Mouse (Mus musculus) hindbrain, embryonic 15.5 days (tissue): Measurements from ENCODE around the gene Scrn1. TPM values are rescaled to one million over a fixed set of nuclear protein-coding genes. Genes with fewer than 3 reads are reported as not detected.

Source experiments
- ATAC-seq: fragments of 200-750 bp; cut with Nextera tagmentation; 2 replicates; pipeline ENCODE4 v1.8.0; 2017; ENCODE audit warnings: low read depth, moderate number of reproducible peaks, moderate TSS enrichment; ENCODE audit not compliant: low FRiP score
- H3K27ac ChIP-seq: fragments of 300-500 bp; sonication (generic); replicated peaks from 2 replicates; pipeline ENCODE4 v1.5.1; 2015; ENCODE audit warnings: mild to moderate bottlenecking, inconsistent platforms
- H3K27me3 ChIP-seq: fragments of 300-500 bp; sonication (generic); 2 replicates; pipeline ENCODE4 v1.6.1; 2015; ENCODE audit warnings: control low read depth, inconsistent platforms
- H3K36me3 ChIP-seq: fragments of 300-500 bp; sonication (generic); 2 replicates; pipeline ENCODE4 v1.6.1; 2015; ENCODE audit warnings: control low read depth, inconsistent platforms
- H3K4me1 ChIP-seq: fragments of 300-500 bp; sonication (generic); replicated peaks from 2 replicates; pipeline ENCODE4 v1.6.1; 2015; ENCODE audit warnings: control low read depth, inconsistent platforms
- H3K4me2 ChIP-seq: fragments of 300-500 bp; sonication (generic); 2 replicates; pipeline ENCODE4 v1.6.1; 2015; ENCODE audit warnings: moderate library complexity, mild to moderate bottlenecking, inconsistent platforms
- H3K4me3 ChIP-seq: fragments of 300-500 bp; sonication (generic); 2 replicates; pipeline ENCODE4 v1.5.1; 2015; ENCODE audit warnings: mild to moderate bottlenecking, inconsistent platforms
- H3K9ac ChIP-seq: fragments of 300-500 bp; sonication (generic); 2 replicates; pipeline ENCODE4 v1.6.1; 2015; ENCODE audit warnings: inconsistent platforms
- H3K9me3 ChIP-seq: fragments of 300-500 bp; sonication (generic); 2 replicates; pipeline ENCODE4 v1.6.1; 2016; ENCODE audit warnings: control low read depth, inconsistent platforms
- WGBS: fragments of 180-500 bp; shearing (Covaris S2); methylation state at CpG from one replicate; pipeline ENCODE4 v1.1.7; 2015; 5-methylcytosine and 5-hydroxymethylcytosine counted together
- polyA plus RNA-seq: library from polyadenylated mRNA; unstranded; fragments of >200 nt; fragmentation: Nextera tagmentation; extraction: Ambion mirVana; gene quantifications from 2 replicates; pipeline ENCODE4 v1.2.1, GENCODE M21; 2015

Scrn1 gene
- polyA plus RNA-seq, 1 experiment from 2014 or later, result 106 TPM

GRCm38 (mm10) chr6:54485435-54485901, 80.8 kb downstream of the Scrn1 start:
- Histone ChIP-seq H3K9ac (no peak overlapping the region), H3K36me3 (no peaks in the 10 kb centered on the region), H3K9me3 (no peaks in the 10 kb centered on the region), H3K4me2 (peak overlapping the region; percentile 53), H3K27me3 (no peaks in the 10 kb centered on the region), H3K27ac (no peak overlapping the region), H3K4me3 (peak overlapping the region; percentile 24), H3K4me1 (peaks cover 9% of the 10 kb centered on the region)
- WGBS, result 8% methylated on average over 21 of the region's 25 CpGs
- peak; percentile 35 for ATAC-seq

GRCm38 (mm10) chr6:54485000-54485399, 81.3 kb downstream of the Scrn1 start:
- no peaks in the 10 kb centered on the region for H3K27me3 ChIP-seq
- peak overlapping the region; percentile 53 for H3K4me2 ChIP-seq
- WGBS, result 18% methylated on average over 12 of the region's 12 CpGs
- H3K4me3 ChIP-seq, result peak overlapping the region; percentile 24
- no peaks in the 10 kb centered on the region for H3K9me3 ChIP-seq
- ATAC-seq, result peak; percentile 77
- no peaks in the 10 kb centered on the region for H3K36me3 ChIP-seq
- 0 out of 2 replicates have a peak overlapping the region, but pooled peaks have one; percentile 17 for H3K9ac ChIP-seq
- peaks cover 9% of the 10 kb centered on the region for H3K4me1 ChIP-seq
- H3K27ac ChIP-seq, result no peak overlapping the region

- H3K27me3 ChIP-seq, result no peaks in the 10 kb centered on the region
- H3K4me3 ChIP-seq, result no peak overlapping the region
- H3K9ac ChIP-seq, result no peak overlapping the region
- no peak overlapping the region for H3K4me2 ChIP-seq
- ATAC-seq, result no peak
- H3K4me1 ChIP-seq, result peaks cover 25% of the 10 kb centered on the region
- no peaks in the 10 kb centered on the region for H3K9me3 ChIP-seq
- H3K27ac ChIP-seq, result no peak overlapping the region
- H3K36me3 ChIP-seq, result no peaks in the 10 kb centered on the region
- WGBS, result 76% methylated on average over 15 of the region's 15 CpGs
These were observed 84.7 kb downstream of the Scrn1 start for GRCm38 (mm10) chr6:54481390-54482112.

GRCm38 (mm10) chr6:54478646-54479324, 87.5 kb downstream of the Scrn1 start:
- 53% methylated on average over 5 of the region's 5 CpGs for WGBS
- Histone ChIP-seq H3K9ac (no peak overlapping the region), H3K9me3 (no peaks in the 10 kb centered on the region), H3K27me3 (no peaks in the 10 kb centered on the region), H3K36me3 (no peaks in the 10 kb centered on the region), H3K4me2 (no peak overlapping the region), H3K4me1 (peaks cover 19% of the 10 kb centered on the region), H3K4me3 (no peak overlapping the region), H3K27ac (peak overlapping the region; percentile 23; the same call in 1 of the 2 replicates)
- 0 out of 2 replicates have a peak, but pooled peaks have one; percentile 35 for ATAC-seq

- Histone ChIP-seq H3K4me1 (peaks cover 19% of the 10 kb centered on the region), H3K9me3 (no peaks in the 10 kb centered on the region), H3K4me2 (no peak overlapping the region), H3K4me3 (no peak overlapping the region), H3K36me3 (no peaks in the 10 kb centered on the region), H3K9ac (no peak overlapping the region), H3K27ac (no peak overlapping the region), H3K27me3 (no peaks in the 10 kb centered on the region)
- 76% methylated on average over 19 of the region's 19 CpGs for WGBS
- no peak for ATAC-seq
These were observed 90.2 kb downstream of the Scrn1 start for GRCm38 (mm10) chr6:54475926-54476667.

GRCm38 (mm10) chr6:54472846-54473715, 93.2 kb downstream of the Scrn1 start:
- no peak overlapping the region for H3K4me2 ChIP-seq
- 75% methylated on average over 8 of the region's 8 CpGs for whole genome bisulfite sequencing
- no peaks in the 10 kb centered on the region for H3K36me3 ChIP-seq
- H3K9ac ChIP-seq, result no peak overlapping the region
- H3K4me1 ChIP-seq, result peaks cover 7% of the 10 kb centered on the region
- no peaks in the 10 kb centered on the region for H3K27me3 ChIP-seq
- no peak overlapping the region for H3K27ac ChIP-seq
- no peaks in the 10 kb centered on the region for H3K9me3 ChIP-seq
- ATAC-seq, result no peak
- no peak overlapping the region for H3K4me3 ChIP-seq

- Histone ChIP-seq H3K27ac (no peak overlapping the region), H3K4me3 (no peak overlapping the region), H3K36me3 (no peaks in the 10 kb centered on the region), H3K4me2 (no peak overlapping the region), H3K9me3 (no peaks in the 10 kb centered on the region), H3K4me1 (peaks cover 4% of the 10 kb centered on the region; the same call in 1 of the 2 replicates), H3K27me3 (no peaks in the 10 kb centered on the region), H3K9ac (no peak overlapping the region)
- WGBS, result 89% methylated on average over 7 of the region's 7 CpGs
- ATAC-seq, result no peak
These were observed 94.4 kb downstream of the Scrn1 start for GRCm38 (mm10) chr6:54471866-54472265.

GRCm38 (mm10) chr6:54467371-54467770, 98.9 kb downstream of the Scrn1 start:
- Histone ChIP-seq H3K9me3 (no peaks in the 10 kb centered on the region), H3K27ac (no peak overlapping the region), H3K27me3 (no peaks in the 10 kb centered on the region), H3K4me3 (no peak overlapping the region), H3K4me1 (peaks cover 6% of the 10 kb centered on the region; the same call in 1 of the 2 replicates), H3K9ac (no peak overlapping the region), H3K4me2 (no peak overlapping the region), H3K36me3 (no peaks in the 10 kb centered on the region)
- no peak for ATAC-seq
- WGBS, result 95% methylated on average over 3 of the region's 3 CpGs

- no peak overlapping the region for H3K4me3 ChIP-seq
- WGBS, result 86% methylated on average over 4 of the region's 4 CpGs
- H3K9me3 ChIP-seq, result no peaks in the 10 kb centered on the region
- peaks cover 7% of the 10 kb centered on the region; the same call in 1 of the 2 replicates for H3K4me1 ChIP-seq
- no peak overlapping the region for H3K27ac ChIP-seq
- no peaks in the 10 kb centered on the region for H3K27me3 ChIP-seq
- no peaks in the 10 kb centered on the region for H3K36me3 ChIP-seq
- H3K9ac ChIP-seq, result no peak overlapping the region
- no peak for ATAC-seq
- no peak overlapping the region for H3K4me2 ChIP-seq
These were observed 101.4 kb downstream of the Scrn1 start for GRCm38 (mm10) chr6:54464926-54465325.

GRCm38 (mm10) chr6:54463701-54464458, 102.4 kb downstream of the Scrn1 start:
- H3K27me3 ChIP-seq, result no peaks in the 10 kb centered on the region
- H3K27ac ChIP-seq, result no peak overlapping the region
- no peaks in the 10 kb centered on the region for H3K9me3 ChIP-seq
- no peaks in the 10 kb centered on the region for H3K36me3 ChIP-seq
- peaks cover 10% of the 10 kb centered on the region; the same call in 1 of the 2 replicates for H3K4me1 ChIP-seq
- peak; percentile 41; the same call in 1 of the 2 replicates for ATAC-seq
- H3K9ac ChIP-seq, result no peak overlapping the region
- no peak overlapping the region for H3K4me3 ChIP-seq
- H3K4me2 ChIP-seq, result no peak overlapping the region
- 58% methylated on average over 8 of the region's 8 CpGs for WGBS
